Mouse (Mus musculus) cortical plate, adult 2 months (tissue): ENCODE data around the gene Dhh. TPM values are rescaled to one million over a fixed set of nuclear protein-coding genes. Genes with fewer than 3 reads are reported as not detected.

Experiments used
- H3K27ac ChIP-seq: fragments of 200-500 bp; 2 replicates; pipeline ENCODE4 v1.5.1; 2012; ENCODE audit warnings: low read length, control low read depth, inconsistent platforms; ENCODE audit not compliant: insufficient read depth
- H3K4me1 ChIP-seq: fragments of 200-500 bp; 2 replicates; pipeline ENCODE4 v1.6.1; 2011; ENCODE audit warnings: low read length; ENCODE audit not compliant: control insufficient read depth, insufficient read depth
- H3K4me3 ChIP-seq: fragments of 200-500 bp; 2 replicates; pipeline ENCODE4 v1.5.1; 2011; ENCODE audit warnings: mild to moderate bottlenecking, low read length, control low read depth; ENCODE audit not compliant: insufficient read depth
- CTCF ChIP-seq: fragments of 200-500 bp; IDR thresholded peaks from 2 replicates; pipeline ENCODE4 v1.5.1; 2011; ENCODE audit warnings: mild to moderate bottlenecking, control low read depth, low read length; ENCODE audit not compliant: insufficient read depth; ENCODE audit errors: extremely low read depth
- POLR2A ChIP-seq: fragments of 200-500 bp; IDR thresholded peaks from 2 replicates; pipeline ENCODE4 v1.6.1; 2011; ENCODE audit warnings: mild to moderate bottlenecking, low read length, control low read depth; ENCODE audit not compliant: insufficient read depth; ENCODE audit errors: extremely low read depth
- polyA plus RNA-seq: library from polyadenylated mRNA; depleted of rRNA; stranded (reverse); fragments of >200 nt; gene quantifications from 2 replicates; pipeline ENCODE4 v1.2.3, GENCODE M21; 2012

Dhh gene
- polyA plus RNA-seq, 1 experiment, result 0.25 TPM

DNA sequence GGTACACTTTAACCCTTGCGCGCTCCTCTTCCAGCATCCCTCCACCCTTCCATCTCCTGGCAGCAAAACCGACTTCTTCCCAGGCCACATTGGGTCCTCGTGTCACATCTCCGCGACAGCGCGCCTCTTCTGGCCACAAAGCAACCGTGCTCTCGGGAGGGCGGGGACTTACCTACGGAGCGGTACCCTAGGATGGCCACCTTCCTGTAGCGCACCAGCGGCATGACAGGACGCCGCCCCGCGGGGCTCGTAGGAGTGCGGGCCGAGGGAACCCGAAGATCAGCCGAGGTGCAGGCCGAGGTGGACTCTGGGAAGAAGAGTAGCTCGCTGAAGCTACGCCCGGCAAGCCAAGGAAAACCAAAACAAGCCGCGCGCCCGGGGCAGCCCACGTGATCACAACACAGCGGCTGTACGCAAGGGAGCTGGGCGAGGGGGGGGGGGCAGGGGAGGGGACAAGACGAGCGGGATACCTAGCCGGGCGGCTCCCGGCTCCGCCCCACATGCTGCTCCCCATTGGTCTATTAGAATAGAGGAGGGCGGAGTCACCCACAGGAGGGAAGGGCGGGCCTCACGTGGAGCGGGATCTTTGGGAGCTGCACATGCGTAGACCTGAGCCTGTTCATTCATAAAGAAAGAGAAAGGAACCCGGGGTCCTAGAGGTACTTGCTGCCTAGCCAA, 17.2 kb downstream of the Dhh start:
- TF ChIP-seq POLR2A, result 0 out of 2 replicates have a peak, but pooled peaks have one; percentile 12
- no peak for TF ChIP-seq CTCF
- H3K4me1 ChIP-seq, result 0 out of 2 replicates have a peak, but pooled peaks cover 3% of the 10 kb centered on the region
- no peak overlapping the region for H3K27ac ChIP-seq
- peak overlapping the region; percentile 56 for H3K4me3 ChIP-seq

DNA sequence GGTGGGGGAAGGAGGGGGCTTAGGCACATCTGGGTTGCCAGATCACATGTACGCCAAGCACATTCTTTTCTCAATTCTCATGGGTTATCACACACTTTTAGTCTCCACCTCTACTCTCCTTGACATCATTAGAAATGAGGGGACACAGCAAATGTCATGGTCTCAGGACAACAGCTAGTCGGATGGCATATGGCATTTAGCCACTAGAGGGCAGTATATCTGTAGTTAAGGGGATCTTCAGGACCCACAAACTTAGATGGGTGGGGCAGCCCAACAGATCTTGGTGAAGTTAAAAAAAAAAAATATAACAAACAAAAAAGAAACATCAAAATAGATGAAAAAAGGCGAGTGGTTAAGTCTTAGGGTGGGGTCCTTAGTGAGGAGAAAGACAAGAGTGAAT, 21.0 kb downstream of the Dhh start:
- TF ChIP-seq POLR2A (no peak), CTCF (peak; percentile 73)
- H3K4me3 ChIP-seq, result no peak overlapping the region
- H3K4me1 ChIP-seq, result 0 out of 2 replicates have a peak, but pooled peaks cover 3% of the 10 kb centered on the region
- no peak overlapping the region for H3K27ac ChIP-seq

GRCm38 (mm10) chr15:98871916-98872888, 26.1 kb downstream of the Dhh start:
- TF ChIP-seq CTCF, result no peak
- TF ChIP-seq POLR2A, result peak; percentile 55
- H3K4me3 ChIP-seq, result peak overlapping the region; percentile 82
- peak overlapping the region; percentile 100 for H3K27ac ChIP-seq

DNA sequence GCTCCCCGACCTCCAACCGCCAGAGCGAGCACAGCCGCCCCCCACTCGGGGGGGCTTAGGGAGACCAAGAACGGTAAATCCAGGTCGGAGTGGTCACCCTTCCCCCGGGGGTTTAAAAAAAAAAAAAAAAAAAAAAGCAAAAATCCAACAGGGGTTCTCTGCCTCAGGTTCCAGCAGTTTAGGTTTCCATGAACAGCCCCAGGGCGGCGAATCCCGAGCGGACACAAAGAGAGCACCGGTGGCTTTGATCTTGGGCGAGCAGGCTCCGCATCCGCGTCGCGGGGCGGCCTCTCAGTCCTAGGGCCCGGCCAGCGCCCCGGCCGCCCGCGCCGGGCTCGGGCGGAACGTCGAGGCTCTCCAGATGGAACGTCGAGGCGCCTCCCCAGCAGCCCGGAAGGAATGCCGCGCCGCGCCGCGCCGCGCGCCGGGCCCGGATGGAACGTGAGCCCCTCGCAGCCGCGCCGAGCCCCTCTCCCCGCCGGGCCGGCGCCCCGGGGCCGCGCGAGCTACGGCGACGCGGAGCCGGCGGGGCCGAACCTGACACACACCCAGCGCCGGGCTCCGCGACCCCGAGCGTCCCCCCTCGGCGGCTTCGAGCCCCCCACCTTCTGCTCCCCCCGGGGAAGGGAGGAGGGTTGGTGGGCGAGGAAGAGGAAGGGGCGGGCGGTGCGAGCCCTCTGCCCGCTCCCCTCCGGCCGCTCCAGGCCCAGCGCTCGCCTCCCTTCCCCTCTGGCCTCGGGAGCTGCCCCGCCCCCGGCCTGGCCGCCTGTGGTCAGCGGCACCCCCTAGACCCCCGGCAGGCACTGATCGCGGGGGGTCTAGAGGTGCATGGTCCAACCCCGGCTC, 27.0 kb downstream of the Dhh start, which contains the start of gene Kmt2d:
Gene Kmt2d, minus strand, starts transcription at position 135 of the 846 bp plus-strand sequence.
- H3K4me1 ChIP-seq, result peaks cover 11% of the 10 kb centered on the region
- TF ChIP-seq POLR2A (no peak), CTCF (no peak)
- H3K27ac ChIP-seq, result peak within 1 kb of the TSS; percentile 100
- H3K4me3 ChIP-seq, result peak within 1 kb of the TSS; percentile 82

More at GRCm38 (mm10) chr15:98871916-98872888, 26.1 kb downstream of the Dhh start:
- peaks cover 11% of the 10 kb centered on the region for H3K4me1 ChIP-seq

GRCm38 (mm10) chr15:98870179-98871069, 27.9 kb downstream of the Dhh start:
- no peak overlapping the region for H3K27ac ChIP-seq

DNA sequence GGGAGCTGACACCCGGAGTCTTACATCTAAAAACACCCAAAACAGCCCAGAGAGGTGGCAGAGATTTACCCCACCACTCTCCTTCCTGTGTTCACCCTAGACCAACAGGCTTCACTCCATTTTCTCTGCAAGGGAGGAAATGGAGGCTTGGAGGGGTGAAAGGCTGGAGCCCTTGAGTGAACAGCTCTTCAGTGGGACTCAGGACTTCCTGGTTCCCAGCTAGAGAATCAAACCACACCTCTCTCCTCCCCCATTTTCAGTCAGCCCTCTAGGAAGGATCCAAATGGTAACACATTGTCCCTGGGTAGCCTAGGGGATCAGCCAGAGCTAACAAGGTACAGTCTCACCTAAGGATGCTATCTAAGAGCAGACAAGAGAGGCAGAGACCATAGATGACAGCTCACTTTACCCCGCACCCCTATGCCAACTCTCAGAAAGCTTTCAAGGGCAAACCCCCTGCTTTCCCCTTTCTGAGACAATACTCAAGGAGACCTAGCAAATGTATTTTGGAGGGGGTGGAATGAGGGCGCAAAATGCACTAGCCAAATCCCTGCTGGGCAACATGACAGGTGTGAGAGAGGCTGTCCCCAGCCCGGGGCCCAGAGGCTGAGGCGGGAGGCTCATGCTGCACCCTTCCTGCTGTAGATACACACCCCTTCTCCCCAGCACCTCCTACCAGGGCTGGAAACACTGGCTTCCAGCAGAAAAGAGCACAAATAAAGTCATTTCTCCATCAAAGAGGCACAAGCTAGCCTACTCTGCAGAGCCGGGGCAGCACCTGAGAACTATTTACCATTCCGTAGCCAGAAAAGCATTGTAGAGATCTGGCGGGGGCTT, 28.8 kb downstream of the Dhh start:
- Histone ChIP-seq H3K4me3 (peak overlapping the region; percentile 82), H3K27ac (no peak overlapping the region), H3K4me1 (peaks cover 11% of the 10 kb centered on the region)
- TF ChIP-seq CTCF (no peak), POLR2A (no peak)

More at GRCm38 (mm10) chr15:98870179-98871069, 27.9 kb downstream of the Dhh start:
- TF ChIP-seq CTCF (no peak), POLR2A (no peak)
- peak overlapping the region; percentile 82 for H3K4me3 ChIP-seq
- H3K4me1 ChIP-seq, result peaks cover 11% of the 10 kb centered on the region

DNA sequence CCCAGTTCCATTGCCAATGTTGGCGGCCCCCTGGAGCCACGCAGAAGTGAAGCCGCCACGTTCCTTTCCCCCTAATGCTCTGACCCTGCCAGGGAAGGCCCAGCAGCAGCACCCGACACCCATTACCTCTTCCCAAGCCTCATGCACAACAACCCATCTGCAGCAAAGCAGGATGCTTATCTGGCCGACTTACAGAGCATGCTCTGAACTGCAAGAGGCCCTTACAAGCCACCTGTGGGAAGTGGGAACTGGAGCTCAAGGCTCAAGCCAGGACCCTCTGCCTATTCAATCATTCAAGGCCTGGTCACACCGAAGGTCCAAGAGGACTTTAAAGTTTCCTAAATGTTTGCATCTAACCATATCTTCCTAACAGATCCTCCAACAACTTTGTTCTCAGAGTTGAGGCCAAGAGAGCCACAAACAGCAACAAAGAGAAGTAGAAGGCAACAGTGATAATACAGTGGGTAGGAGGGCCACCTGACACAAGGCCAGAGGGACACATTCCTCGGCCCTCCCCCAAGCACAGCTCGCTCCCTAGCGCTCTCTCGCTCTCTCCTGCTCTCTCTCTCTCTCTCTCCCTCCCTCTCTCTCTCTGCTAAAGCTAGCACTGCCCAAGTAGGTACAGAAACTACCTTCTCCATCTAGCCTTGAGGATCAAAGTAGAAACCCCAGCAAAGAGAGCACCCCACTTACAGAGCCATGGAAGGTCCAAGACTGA, 29.8 kb downstream of the Dhh start:
- H3K4me1 ChIP-seq, result peaks cover 11% of the 10 kb centered on the region
- peak overlapping the region; percentile 82 for H3K4me3 ChIP-seq
- H3K27ac ChIP-seq, result no peak overlapping the region
- TF ChIP-seq POLR2A (no peak), CTCF (no peak)
